Comparison of ENCODE assay signal across 8 mouse cellular contexts in the genomic region with DNA sequence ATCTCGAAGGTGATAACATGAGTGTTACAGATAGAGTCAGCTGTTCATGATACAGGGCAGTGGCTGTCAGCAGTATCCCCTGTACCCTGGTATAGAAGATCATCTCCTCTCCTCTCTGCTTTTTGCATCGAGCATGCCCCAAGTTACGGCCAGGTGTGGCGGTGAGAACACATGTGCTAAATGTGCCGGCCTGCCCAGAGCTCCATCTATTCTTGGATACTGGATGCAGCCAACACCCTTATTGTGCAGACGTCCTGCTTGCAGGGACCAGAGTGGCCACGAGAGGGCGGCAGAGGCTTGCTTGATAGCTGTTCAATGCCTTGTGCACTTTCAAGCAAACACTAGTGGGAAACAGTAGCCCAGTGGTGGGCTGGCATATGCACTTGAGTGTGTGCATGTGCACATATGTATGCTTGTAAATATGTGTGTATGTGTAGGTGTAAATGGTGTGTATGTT. TPM values are rescaled to one million over a fixed set of nuclear protein-coding genes. Genes with fewer than 3 reads are reported as not detected.
DNase-seq lines count a peak whose midpoint lies in the region; ATAC-seq and TF ChIP-seq lines count a peak whose summit lies in the region.

No protein-coding gene starts in this region.

- no peaks in the 10 kb centered on the region for H3K27me3 ChIP-seq in embryonic facial prominence, embryonic 12.5 days
- no peaks in the 10 kb centered on the region for H3K27me3 ChIP-seq in heart, adult 2 months (ENCODE audit: control insufficient read depth, insufficient read depth, low read length)
- no peaks in the 10 kb centered on the region for H3K27me3 ChIP-seq in kidney, adult 2 months (replicated peaks; ENCODE audit: control insufficient read depth, insufficient read depth, low read length)
- no peaks in the 10 kb centered on the region for H3K27me3 ChIP-seq in limb, embryonic 12.5 days
- H3K27me3 ChIP-seq in midbrain, embryonic 16.5 days (ENCODE audit: control insufficient read depth, insufficient read depth, low read depth, low read length) = no peaks in the 10 kb centered on the region

- no peak overlapping the region for H3K4me3 ChIP-seq in embryonic facial prominence, embryonic 12.5 days
- H3K4me3 ChIP-seq in heart, adult 2 months = no peak overlapping the region
- no peak overlapping the region for H3K4me3 ChIP-seq in kidney, adult 2 months (ENCODE audit: insufficient read depth, low read depth, low read length)
- no peak overlapping the region for H3K4me3 ChIP-seq in limb, embryonic 12.5 days (replicated peaks)
- H3K4me3 ChIP-seq in midbrain, embryonic 16.5 days (ENCODE audit: low read depth, low read length) = no peak overlapping the region

- H3K4me2 ChIP-seq in embryonic facial prominence, embryonic 12.5 days (replicated peaks) = no peak overlapping the region
- H3K4me2 ChIP-seq in limb, embryonic 12.5 days = no peak overlapping the region
- no peak overlapping the region for H3K4me2 ChIP-seq in midbrain, embryonic 16.5 days (ENCODE audit: low read length)

- H3K27ac ChIP-seq in embryonic facial prominence, embryonic 12.5 days = no peak overlapping the region
- no peak overlapping the region for H3K27ac ChIP-seq in heart, adult 2 months
- H3K27ac ChIP-seq in kidney, adult 2 months (ENCODE audit: insufficient read depth, low read depth, low read length) = no peak overlapping the region
- no peak overlapping the region for H3K27ac ChIP-seq in limb, embryonic 12.5 days
- no peak overlapping the region for H3K27ac ChIP-seq in midbrain, embryonic 16.5 days (ENCODE audit: low read length)

- DNase-seq in 3134 (ENCODE audit: extremely low read depth, insufficient read length, low spot score) = peak; percentile 62
- DNase-seq in adrenal gland, postnatal 25 days = peak; percentile 95
- DNase-seq in heart, adult 2 months = peak; percentile 89 to 97
- peak; percentile 93 for DNase-seq in kidney, adult 2 months
- DNase-seq in spleen, postnatal 10 days (ENCODE audit: low spot score in 2 of 2) = peak; percentile 96

- WGBS in embryonic facial prominence, embryonic 12.5 days = 23% methylated on average over 8 of the region's 8 CpGs
- WGBS in heart, adult 2 months = 9% methylated on average over 8 of the region's 8 CpGs
- WGBS in kidney, adult 2 months = 18% methylated on average over 8 of the region's 8 CpGs
- WGBS in limb, embryonic 12.5 days = 20% methylated on average over 8 of the region's 8 CpGs
- WGBS in midbrain, embryonic 16.5 days = 23% methylated on average over 8 of the region's 8 CpGs

- TF ChIP-seq POLR2A in heart, adult 2 months (IDR thresholded peaks at IDR 0.05; ENCODE audit: insufficient read depth, low read depth, low read length) = no peak
- TF ChIP-seq POLR2A in kidney, adult 2 months (IDR thresholded peaks at IDR 0.05; ENCODE audit: low read depth, low read length) = no peak

- H3K9ac ChIP-seq in embryonic facial prominence, embryonic 12.5 days = no peak overlapping the region
- H3K9ac ChIP-seq in heart, adult 2 months (ENCODE audit: low read depth, low read length) = no peak overlapping the region
- H3K9ac ChIP-seq in limb, embryonic 12.5 days (replicated peaks) = no peak overlapping the region
- H3K9ac ChIP-seq in midbrain, embryonic 16.5 days (ENCODE audit: low read depth, low read length) = no peak overlapping the region

- no peaks in the 10 kb centered on the region for H3K79me2 ChIP-seq in heart, adult 2 months (replicated peaks; ENCODE audit: control insufficient read depth, insufficient read depth, low read length)

- TF ChIP-seq EP300 in heart, adult 2 months (IDR thresholded peaks at IDR 0.05; ENCODE audit: insufficient read depth, low read depth, low read length) = peak; percentile 99

- no peaks in the 10 kb centered on the region for H3K36me3 ChIP-seq in embryonic facial prominence, embryonic 12.5 days
- no peaks in the 10 kb centered on the region for H3K36me3 ChIP-seq in heart, adult 2 months (ENCODE audit: control insufficient read depth, insufficient read depth, low read length)
- H3K36me3 ChIP-seq in kidney, adult 2 months (ENCODE audit: control insufficient read depth, insufficient read depth, low read length) = no peaks in the 10 kb centered on the region
- H3K36me3 ChIP-seq in limb, embryonic 12.5 days = peaks cover 21% of the 10 kb centered on the region
- peaks cover 10% of the 10 kb centered on the region; the same call in 1 of the 2 replicates for H3K36me3 ChIP-seq in midbrain, embryonic 16.5 days (ENCODE audit: control insufficient read depth, insufficient read depth, low read length)

- H3K9me3 ChIP-seq in embryonic facial prominence, embryonic 12.5 days = no peaks in the 10 kb centered on the region
- H3K9me3 ChIP-seq in limb, embryonic 12.5 days = no peaks in the 10 kb centered on the region
- H3K9me3 ChIP-seq in midbrain, embryonic 16.5 days (replicated peaks; ENCODE audit: control insufficient read depth, low read length, poor library complexity, severe bottlenecking) = no peaks in the 10 kb centered on the region

- peak; percentile 68 for ATAC-seq in embryonic facial prominence, embryonic 12.5 days (ENCODE audit: insufficient number of reproducible peaks, insufficient read depth, low FRiP score, low TSS enrichment)
- peak; percentile 64; the same call in 1 of the 2 replicates for ATAC-seq in limb, embryonic 12.5 days (ENCODE audit: insufficient number of reproducible peaks, insufficient read depth, low FRiP score, low TSS enrichment, low read depth)
- peak; percentile 93 for ATAC-seq in midbrain, embryonic 16.5 days

- 0 out of 2 replicates have a peak, but pooled peaks cover 2% of the 10 kb centered on the region for H3K4me1 ChIP-seq in embryonic facial prominence, embryonic 12.5 days
- no peaks in the 10 kb centered on the region for H3K4me1 ChIP-seq in heart, adult 2 months (ENCODE audit: control insufficient read depth, insufficient read depth, low read length)
- no peaks in the 10 kb centered on the region for H3K4me1 ChIP-seq in kidney, adult 2 months (ENCODE audit: control insufficient read depth, insufficient read depth, low read length)
- H3K4me1 ChIP-seq in limb, embryonic 12.5 days (replicated peaks) = peaks cover 14% of the 10 kb centered on the region
- no peaks in the 10 kb centered on the region for H3K4me1 ChIP-seq in midbrain, embryonic 16.5 days (ENCODE audit: control insufficient read depth, insufficient read depth, low read length)

- intact Hi-C loops in heart, adult 2 months (cut with DNase I) = loop anchor here (1.0 to 5.0 kb wide), 3 partner anchors 74 to 234 kb away; no protein-coding TSS in a partner anchor

- TF ChIP-seq CTCF in heart, adult 2 months (IDR thresholded peaks at IDR 0.05) = no peak
- TF ChIP-seq CTCF in kidney, adult 2 months (conservative IDR thresholded peaks at IDR 0.05; ENCODE audit: insufficient read depth, insufficient read length, low read depth, low read length) = peak; percentile 98

RNA-seq across cellular contexts. Expression of gene Comt, which starts 16.8 kb away (rescaled TPM):
- 147 and 150 TPM in 2 replicates for total RNA-seq in adrenal gland, postnatal 25 days (2021)
- 56.1 and 59.7 TPM in 2 replicates for polyA plus RNA-seq in embryonic facial prominence, embryonic 12.5 days (2016; fragmentation: Nextera tagmentation; extraction: Ambion mirVana)
- 100 to 1,000 TPM; 139 to 150 TPM for total RNA-seq in heart, adult 2 months (2021)
- polyA plus RNA-seq in heart, adult 2 months (2012; rRNA removed) = 208 and 236 TPM in 2 replicates
- polyA plus RNA-seq in kidney, adult 2 months (2012; rRNA removed) = 519 and 582 TPM in 2 replicates
- polyA plus RNA-seq in limb, embryonic 12.5 days (2016; fragmentation: Nextera tagmentation; extraction: Ambion mirVana) = 66.5 and 71.0 TPM in 2 replicates
- 96.6 and 112 TPM in 2 replicates for polyA plus RNA-seq in midbrain, embryonic 16.5 days (2015; fragmentation: Nextera tagmentation; extraction: Ambion mirVana)

RNA-seq across cellular contexts. Expression of gene Txnrd2, which starts 17.2 kb away (rescaled TPM):
- total RNA-seq in adrenal gland, postnatal 25 days (2021) = 73.7 and 79.7 TPM in 2 replicates
- 15.7 and 19.8 TPM in 2 replicates for polyA plus RNA-seq in embryonic facial prominence, embryonic 12.5 days (2016; fragmentation: Nextera tagmentation; extraction: Ambion mirVana)
- 10 to 100 TPM; 37.6 to 39.7 TPM for total RNA-seq in heart, adult 2 months (2021)
- polyA plus RNA-seq in heart, adult 2 months (2012; rRNA removed) = 35.1 and 36.1 TPM in 2 replicates
- 35.2 and 39.1 TPM in 2 replicates for polyA plus RNA-seq in kidney, adult 2 months (2012; rRNA removed)
- 23.1 and 26.1 TPM in 2 replicates for polyA plus RNA-seq in limb, embryonic 12.5 days (2016; fragmentation: Nextera tagmentation; extraction: Ambion mirVana)
- 36.6 and 37.0 TPM in 2 replicates for polyA plus RNA-seq in midbrain, embryonic 16.5 days (2015; fragmentation: Nextera tagmentation; extraction: Ambion mirVana)

RNA-seq across cellular contexts. Expression of gene Gnb1l, which starts 55.1 kb away (rescaled TPM):
- 4.0 and 9.4 TPM in 2 replicates for total RNA-seq in adrenal gland, postnatal 25 days (2021)
- 16.9 and 17.5 TPM in 2 replicates for polyA plus RNA-seq in embryonic facial prominence, embryonic 12.5 days (2016; fragmentation: Nextera tagmentation; extraction: Ambion mirVana)
- total RNA-seq in heart, adult 2 months (2021) = 1 to 10 TPM; 5.3 to 7.4 TPM
- polyA plus RNA-seq in heart, adult 2 months (2012; rRNA removed) = 5.5 and 8.5 TPM in 2 replicates
- 10.7 and 15.8 TPM in 2 replicates for polyA plus RNA-seq in kidney, adult 2 months (2012; rRNA removed)
- polyA plus RNA-seq in limb, embryonic 12.5 days (2016; fragmentation: Nextera tagmentation; extraction: Ambion mirVana) = 18.4 and 19.4 TPM in 2 replicates
- 16.5 and 17.6 TPM in 2 replicates for polyA plus RNA-seq in midbrain, embryonic 16.5 days (2015; fragmentation: Nextera tagmentation; extraction: Ambion mirVana)

RNA-seq across cellular contexts. Expression of gene Rtl10, which starts 55.3 kb away (rescaled TPM):
- total RNA-seq in adrenal gland, postnatal 25 days (2021) = 7.1 and 8.6 TPM in 2 replicates
- polyA plus RNA-seq in embryonic facial prominence, embryonic 12.5 days (2016; fragmentation: Nextera tagmentation; extraction: Ambion mirVana) = 4.1 and 4.2 TPM in 2 replicates
- total RNA-seq in heart, adult 2 months (2021) = 1 to 10 TPM; 3.4 to 3.9 TPM
- 3.1 and 3.4 TPM in 2 replicates for polyA plus RNA-seq in heart, adult 2 months (2012; rRNA removed)
- polyA plus RNA-seq in kidney, adult 2 months (2012; rRNA removed) = 5.0 and 6.9 TPM in 2 replicates
- 4.2 and 5.1 TPM in 2 replicates for polyA plus RNA-seq in limb, embryonic 12.5 days (2016; fragmentation: Nextera tagmentation; extraction: Ambion mirVana)
- 3.3 and 3.5 TPM in 2 replicates for polyA plus RNA-seq in midbrain, embryonic 16.5 days (2015; fragmentation: Nextera tagmentation; extraction: Ambion mirVana)
